Mouse (Mus musculus): ENCODE results near the gene Cyb5d1.

- TF ChIP-seq MYOD1 (IDR thresholded peaks at IDR 0.05; ENCODE audit: control insufficient read depth in 1 of 3, insufficient read length in 2 of 3, low read depth in 2 of 3) = no peak
- TF ChIP-seq POLR2A (IDR thresholded peaks at IDR 0.05; ENCODE audit: insufficient read length, low read depth) = no peak
- TF ChIP-seq E2F4 (IDR thresholded peaks at IDR 0.05; ENCODE audit: insufficient read depth) = no peak
- TF ChIP-seq USF1 (IDR thresholded peaks at IDR 0.05; ENCODE audit: low read depth) = no peak
- TF ChIP-seq TCF12 (IDR thresholded peaks at IDR 0.05; ENCODE audit: insufficient read depth, poor library complexity, severe bottlenecking) = no peak
Measured at GRCm38 (mm10) chr11:69423885-69424284, 28.5 kb upstream of the Cyb5d1 start.

Data from myocyte (in vitro differentiated cells).